Mouse (Mus musculus): ENCODE data around the gene Tshr.
"Not testable (repeated sequence)": the region's sequence is repeated elsewhere in the genome, so short reads cannot be mapped to it uniquely, and the experiment has no call there.

Gene Tshr

DNA sequence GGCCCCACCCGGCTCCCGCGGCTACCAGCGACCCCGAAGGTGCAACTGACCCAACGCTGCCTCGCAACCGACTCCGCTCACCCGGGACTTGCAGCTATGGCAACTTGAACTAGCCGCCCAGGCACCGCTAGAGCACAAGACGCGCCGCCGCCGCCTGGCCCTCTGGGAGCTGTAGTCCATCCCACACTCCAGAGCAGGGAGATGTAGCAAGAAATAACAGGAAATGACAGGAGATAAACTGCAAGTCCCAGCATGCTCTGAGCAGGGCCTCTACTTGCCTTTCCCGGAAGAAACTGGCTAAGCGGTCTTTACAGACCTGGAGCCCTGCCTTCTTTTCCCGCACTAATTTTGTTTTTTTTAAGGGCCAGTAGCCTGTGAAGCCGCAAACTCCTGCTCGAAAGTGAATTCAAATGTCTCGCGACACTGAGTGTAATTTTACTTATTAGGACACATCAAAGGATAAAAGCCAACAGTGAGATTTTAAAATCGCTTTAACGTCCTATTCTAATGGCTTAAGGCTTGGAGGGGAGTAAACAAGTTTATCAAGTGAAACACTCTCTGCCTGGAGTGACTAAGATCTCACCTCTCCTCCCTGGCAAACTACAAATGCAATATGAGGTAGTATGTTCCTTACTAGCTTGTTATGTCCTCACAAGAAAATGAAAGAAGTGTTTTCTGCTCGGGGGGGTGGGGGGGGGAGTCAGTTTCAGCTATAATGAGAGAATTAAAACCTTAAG lies at the start of gene Tshr, which contains the start of gene Cep128:
Gene Tshr, plus strand, starts transcription at position 283 of the 737 bp plus-strand sequence.
Gene Cep128, minus strand, starts transcription at position 129 of the 737 bp plus-strand sequence.
- peak; percentile 90 for DNase-seq (ENCODE audit: low spot score)

DNA sequence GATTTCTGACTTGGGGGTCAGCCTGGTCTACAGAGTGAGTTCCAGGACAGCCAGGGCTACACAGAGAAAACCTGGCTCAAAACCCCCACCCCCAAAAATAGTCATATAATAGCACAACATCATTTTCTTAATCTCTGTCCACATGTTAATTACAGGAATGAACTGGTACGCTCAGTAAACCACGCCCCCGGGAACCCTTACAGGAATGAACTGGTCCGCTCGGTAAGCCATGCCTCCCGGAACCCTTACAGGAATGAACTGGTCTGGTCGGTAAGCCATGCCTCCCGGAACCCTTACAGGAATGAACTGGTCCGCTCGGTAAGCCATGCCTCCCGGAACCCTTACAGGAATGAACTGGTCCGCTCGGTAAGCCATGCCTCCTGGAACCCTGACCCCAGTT lies 45.7 kb upstream of the Tshr start:
- not testable (repeated sequence) for DNase-seq (ENCODE audit: low spot score)

DNA sequence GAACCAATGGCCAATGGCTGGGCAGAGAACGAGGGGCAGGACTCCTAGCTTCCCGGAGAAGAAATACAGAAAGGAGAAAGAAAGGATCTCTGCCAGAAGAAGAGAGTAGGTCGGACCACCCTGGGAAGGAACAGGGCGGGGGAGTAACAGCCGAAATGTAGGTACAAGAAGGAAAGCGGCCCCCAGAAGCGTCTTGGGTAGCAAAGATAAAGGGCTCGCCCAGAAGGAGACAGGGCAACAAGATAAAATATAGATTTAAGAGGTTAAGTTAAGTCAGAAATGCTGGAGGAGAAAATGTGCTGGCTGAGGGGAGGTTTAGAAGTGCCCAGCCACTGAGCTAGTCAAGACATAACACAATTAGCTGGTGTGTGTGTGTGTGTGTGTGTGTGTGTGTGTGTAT lies 30.6 kb upstream of the Tshr start:
- DNase-seq (ENCODE audit: low spot score), result no peak

DNA sequence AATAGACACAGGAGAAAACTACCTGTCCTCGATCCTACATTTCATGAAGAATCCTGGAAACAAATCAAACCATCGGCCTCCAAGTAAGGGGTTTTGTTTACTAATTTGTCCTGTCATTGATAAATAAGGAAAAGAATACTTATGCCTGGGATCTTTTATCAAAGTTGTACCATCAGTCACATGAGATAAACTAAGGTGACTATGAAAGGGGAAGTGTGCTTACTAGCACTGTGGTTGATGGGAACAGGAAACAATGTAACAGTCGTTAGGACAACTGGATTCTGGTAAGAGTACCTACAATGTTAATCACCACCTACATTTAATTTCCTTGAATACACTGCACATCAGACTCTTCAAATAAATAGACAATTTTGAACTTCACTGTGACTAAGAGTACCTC lies 15.2 kb upstream of the Tshr start:
- no peak for DNase-seq (ENCODE audit: low spot score)

DNA sequence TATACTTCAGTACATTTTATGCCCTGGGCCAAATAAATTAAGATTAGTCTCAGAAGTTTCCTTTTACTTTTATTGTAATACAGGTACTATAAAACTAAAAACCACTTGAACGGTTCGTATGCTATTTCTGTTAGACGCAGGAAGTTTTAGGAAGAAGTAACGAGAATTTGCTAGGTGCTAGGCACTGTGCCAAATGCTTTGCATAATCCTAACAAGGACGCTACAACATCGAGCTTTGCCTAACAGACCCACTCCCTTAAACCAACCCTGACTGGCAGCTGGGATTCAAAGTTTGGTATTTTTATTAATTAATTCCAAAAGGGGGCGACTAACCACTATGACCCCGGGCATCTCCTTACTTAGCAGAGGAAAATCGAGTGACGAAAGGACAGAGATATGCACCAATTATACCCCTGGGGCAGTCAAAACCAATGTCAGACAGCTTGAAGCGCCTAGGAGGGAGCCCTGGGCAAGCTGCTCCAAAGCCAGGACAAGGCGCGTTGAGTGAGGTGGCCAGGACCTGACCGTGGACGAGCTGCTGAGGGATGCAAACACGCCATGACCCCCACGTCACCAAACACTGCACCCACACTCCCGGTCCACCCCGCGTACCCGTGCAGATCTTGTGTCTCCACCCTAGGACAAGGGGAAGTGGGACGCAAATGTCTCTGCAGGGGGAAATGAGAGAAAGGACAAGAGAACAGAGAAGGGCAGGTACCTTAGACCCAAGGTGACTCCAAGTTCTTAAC lies 673 bp upstream of the Tshr start:
- no peak for DNase-seq (ENCODE audit: low spot score)

DNA sequence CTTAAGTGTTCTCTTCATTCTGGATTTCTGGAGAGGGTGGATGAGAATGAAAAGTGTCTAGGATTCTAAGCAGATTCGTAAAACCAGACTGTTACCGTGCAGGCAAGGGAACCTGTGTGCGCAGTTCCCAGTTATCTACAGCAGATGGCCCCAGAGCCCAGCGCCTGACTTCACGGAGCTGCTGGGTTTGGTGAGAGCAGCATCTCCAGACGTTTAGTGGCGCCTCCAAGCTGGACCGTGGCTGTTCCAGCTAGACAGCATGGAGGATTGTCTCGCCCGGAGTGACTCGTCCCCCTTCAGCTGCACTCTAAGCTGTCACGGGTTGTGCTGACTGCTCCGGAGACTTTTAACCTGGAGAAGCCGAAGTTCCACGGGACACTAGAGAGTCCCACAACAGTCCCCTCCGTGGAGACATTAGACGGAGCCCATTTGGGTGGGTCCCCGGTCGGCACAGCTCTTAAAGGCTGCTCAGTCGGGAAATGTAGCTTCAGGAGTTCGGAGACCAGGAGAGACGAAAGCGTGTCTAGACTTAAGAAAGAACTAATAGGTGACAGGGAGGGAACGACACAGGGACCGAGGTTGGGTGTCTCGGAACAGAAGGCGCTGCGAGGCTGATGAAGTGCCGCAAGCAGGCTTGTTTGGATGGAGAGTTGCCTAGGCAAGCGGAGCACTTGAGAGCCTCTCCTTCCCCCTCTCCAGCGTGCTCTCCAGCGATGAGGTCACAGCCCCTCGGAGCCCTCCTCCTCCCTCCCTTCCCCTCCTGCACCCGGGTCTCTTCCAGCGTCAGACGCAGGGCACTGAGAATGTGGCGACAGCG lies 16.1 kb downstream of the Tshr start:
- peak; percentile 79 for DNase-seq (ENCODE audit: low spot score)

DNA sequence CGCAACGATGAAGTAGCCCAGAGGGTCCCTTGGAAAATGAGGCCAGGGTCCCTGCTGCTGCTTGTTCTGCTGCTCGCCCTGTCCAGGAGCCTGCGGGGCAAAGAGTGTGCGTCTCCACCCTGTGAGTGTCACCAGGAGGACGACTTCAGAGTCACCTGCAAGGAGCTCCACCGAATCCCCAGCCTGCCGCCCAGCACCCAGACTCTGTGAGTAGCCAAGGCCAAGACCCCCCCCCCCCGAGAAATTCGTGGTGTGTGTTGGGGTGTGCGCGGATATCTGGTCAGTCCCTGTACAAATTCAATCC lies 16.6 kb downstream of the Tshr start:
- peak; percentile 40 for DNase-seq (ENCODE audit: low spot score)

DNA sequence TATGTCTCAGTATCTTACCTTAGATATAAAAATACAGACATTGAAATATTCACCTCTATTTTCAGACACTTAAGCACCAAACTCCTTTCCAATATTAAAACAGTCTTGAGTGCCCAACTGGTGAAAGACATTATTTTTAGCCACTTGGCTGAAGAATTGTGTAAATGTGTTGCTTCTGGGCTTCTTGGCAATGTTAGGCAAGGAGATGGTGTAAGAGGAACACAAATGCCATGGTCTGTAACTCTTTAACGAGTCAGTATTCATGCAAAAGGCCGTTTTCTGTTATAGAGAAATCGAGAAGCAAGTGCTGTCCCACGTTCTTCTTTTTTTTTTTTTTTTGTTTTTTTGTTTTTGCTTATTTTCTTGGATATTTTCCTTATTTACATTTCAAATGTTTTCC lies 25.9 kb downstream of the Tshr start:
- DNase-seq (ENCODE audit: low spot score), result no peak

DNA sequence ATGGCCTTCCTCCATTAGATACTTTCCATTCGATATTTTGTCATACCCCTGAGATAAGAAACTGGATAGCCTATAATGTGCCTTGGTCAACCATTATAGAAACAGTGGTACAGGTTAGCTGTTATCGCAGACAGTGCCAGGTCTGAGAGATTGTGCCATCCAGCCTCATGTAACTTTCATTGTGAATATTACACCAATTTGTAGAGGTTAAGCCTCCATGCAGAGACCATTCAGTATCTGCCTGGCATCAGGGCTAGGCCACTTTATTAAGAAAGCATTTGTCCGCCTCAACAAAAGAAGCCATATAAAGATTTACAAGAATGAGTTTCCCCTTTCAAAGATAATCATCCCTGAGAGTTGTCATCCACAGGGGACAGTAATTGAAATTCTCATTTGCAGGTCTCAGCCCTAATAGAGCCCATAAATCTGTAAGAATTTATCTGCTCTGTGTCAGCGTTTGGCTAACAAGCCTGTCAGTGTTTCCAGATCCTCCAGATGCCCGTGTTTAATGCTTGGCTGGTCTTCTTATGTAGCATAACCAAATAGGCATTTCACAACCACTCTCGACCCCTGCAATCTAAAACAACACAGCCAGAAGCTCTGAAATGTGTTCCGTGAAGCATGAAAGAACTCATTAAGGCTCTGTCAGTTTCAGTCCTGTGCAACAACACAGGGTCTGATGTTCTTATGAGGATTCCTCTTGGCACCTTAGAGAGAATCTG lies 28.3 kb downstream of the Tshr start:
- DNase-seq (ENCODE audit: low spot score), result no peak

DNA sequence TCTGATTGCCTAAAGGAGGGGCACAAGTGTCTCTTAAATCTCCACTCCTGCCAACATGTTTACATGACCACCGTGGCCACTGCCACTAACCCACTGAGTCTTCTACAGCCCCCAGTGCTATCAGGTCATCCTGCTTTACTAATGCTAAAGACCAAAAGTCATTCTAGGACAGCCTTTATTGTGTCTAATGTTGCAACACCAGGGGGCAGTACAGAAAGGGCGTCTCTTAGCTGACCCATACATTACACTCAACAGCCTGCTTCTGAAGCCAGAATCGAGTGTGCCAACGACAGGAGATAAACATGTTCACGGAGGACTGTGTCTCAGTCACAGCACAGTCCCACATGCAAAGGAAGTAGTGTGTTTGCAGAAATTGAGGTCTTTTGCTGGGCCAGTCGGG lies 30.7 kb downstream of the Tshr start:
- no peak for DNase-seq (ENCODE audit: low spot score)

DNA sequence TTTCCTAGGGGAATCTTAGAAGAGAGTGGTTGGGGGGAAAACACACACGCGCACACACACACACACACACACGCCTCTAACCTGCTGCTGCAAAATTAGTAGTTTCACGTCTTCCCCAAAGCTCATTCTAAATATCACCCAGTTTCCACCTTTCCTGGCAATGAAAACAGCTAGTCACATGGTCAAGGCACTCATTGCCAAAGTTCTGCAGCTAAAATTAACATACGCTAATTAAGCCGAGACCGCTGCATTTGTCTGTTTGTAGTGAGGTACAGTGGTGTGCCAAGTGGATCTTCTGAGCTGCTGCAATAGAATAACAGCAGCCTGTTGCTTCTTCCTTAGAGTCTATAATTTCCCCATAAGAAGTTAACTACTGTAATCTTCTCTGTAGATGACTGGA lies 32.5 kb downstream of the Tshr start:
- DNase-seq (ENCODE audit: low spot score), result no peak

DNA sequence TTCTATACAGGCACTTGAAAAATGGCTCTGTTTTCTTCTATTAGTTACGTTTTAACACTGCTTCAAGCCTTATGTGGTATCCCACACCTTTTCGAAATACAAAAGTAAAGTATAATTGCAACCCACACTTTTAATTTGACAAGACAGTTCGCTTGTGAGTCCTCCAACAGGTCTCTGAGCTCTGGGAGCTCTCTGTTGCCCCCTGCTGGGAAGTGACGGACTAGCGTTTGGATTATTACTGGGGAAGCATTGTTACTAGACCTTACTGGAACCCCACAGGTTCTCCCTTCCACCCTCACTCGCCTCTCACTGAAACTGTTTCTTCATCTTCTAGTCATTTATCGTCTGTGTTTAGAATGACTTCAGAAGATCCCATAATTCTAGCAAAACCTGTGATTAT lies 34.4 kb downstream of the Tshr start:
- DNase-seq (ENCODE audit: low spot score), result peak; percentile 76

DNA sequence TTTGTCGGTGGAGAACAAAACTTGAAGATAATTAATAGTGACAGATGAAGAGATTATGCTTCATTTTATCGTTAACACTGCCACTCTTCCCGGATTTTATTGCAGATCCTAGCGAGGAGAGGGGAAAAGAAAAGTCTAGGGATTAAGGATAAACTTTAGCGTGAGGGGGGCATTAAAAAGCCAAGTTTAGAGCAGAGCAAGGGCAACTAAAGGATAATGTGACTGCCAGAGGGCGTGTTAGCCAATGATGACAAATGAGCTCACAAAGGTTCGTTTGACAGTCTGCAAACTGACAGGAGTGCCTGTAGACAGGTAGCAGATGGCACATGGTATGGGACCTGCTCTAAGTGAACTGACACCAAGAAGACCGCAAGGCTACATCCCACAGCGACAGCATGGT lies 36.9 kb downstream of the Tshr start:
- no peak for DNase-seq (ENCODE audit: low spot score)

DNA sequence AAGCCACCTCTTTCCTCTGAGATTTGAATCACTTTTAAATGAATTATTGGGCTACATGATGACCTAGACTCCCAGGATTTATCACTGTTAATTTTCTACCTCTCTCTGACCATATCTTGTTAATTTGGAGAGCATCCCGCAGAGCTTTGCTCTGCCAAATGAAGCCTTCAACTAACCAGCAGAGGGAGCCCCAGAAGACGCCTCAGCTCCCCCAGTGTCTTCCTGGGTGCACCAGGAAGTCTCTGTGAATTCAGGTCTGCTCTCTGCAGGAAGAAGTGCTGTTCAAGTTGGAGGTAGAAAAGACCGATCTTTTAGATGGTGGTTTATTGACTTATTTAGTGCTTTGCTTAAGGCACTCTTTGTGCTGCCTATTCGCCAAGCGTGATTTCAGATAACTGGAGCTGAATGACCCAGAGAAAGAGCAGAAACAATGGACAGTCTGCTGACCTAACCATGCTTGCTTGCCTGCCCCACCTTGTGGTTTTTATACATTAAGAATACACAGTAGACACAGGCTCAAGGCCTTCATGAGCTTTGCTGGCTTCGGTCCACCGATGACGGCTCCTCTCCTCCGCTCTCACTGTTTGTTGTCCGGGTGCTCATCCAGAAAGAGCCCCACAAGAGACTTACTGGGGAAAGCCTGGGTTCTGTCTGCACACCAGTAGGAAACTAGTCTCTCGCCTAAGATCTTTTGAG lies 38.9 kb downstream of the Tshr start:
- DNase-seq (ENCODE audit: low spot score), result peak; percentile 50

DNA sequence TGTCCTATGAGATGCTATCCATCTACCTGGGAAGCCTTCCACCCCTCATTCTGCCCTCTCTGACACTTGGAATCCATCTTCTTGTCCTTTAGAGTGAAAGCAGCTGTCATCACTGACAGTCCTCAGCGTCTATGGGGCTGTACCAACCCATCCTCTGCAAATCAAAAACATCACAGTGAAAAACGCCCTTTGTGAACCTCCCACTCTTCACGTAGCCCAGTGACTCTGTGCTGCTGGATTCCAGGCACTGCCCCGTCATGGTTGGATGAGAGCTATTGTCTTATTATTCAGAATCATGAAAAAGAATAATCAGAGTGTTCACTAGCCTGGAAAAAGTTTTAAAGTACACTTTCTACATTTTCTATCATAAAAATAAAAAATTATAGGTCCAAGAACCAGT lies 42.1 kb downstream of the Tshr start:
- no peak for DNase-seq (ENCODE audit: low spot score)

DNA sequence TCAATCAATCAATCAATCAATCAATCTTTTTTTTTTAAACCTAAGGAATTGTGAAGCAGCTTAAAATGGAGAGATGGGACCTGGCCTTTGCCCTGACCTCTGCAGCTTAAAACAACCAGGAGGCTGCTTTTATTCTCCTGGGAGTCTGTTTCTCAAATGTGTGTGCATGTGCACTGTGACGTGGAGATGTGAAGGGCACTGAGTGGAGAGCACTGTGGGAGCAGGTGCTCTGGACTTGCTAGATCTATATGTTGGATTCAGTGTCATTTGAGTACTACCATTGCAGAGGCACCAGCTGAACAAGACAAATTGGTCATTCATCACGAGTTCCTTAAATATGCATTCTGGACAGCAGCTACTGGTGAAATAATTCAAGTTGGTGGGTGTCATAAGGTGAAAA lies 42.8 kb downstream of the Tshr start:
- DNase-seq (ENCODE audit: low spot score), result no peak

DNA sequence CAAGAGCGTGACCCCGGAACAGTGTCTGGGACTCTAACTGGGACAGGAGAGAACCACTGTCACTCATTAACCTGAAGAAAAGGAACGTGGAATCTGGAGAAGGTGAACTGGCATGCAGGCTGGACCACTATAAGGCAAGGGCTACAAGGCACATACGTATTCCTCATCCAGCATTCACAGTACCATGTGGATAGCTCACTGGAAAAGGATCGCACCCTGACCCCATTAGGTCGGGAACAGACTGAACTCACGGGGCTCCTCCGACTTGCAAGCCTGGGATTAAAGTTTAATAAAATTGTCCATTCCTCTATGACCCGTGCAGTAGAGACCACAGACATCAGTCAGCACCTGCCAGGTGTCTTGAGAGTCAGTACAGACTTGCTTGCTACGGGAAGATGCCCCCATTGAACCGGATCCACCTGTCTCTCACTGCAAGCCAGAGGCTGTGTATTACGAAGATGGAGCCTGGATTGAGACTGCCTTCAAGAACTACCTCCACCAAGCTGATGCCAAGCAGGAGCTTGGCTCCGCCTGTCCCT lies 97.9 kb downstream of the Tshr start:
- DNase-seq (ENCODE audit: low spot score), result no peak

DNA sequence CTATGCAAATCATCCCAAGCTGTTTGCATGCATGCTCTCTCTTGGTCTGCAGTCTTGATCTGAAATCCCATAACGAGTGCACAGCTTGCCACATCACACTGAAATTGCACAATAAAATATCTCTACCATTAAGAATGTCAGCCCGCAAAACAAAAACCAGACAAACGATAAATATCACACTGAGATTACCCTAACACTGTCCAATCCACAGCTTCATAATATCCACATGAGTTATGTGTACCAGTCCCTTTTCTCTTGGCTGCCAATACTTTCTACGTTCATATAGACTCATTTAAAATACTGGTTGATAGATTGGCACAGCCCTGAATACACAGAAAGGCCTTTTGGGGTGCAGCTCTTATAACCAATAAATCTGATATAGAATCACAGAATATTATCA lies 102.0 kb downstream of the Tshr start:
- no peak for DNase-seq (ENCODE audit: low spot score)

DNA sequence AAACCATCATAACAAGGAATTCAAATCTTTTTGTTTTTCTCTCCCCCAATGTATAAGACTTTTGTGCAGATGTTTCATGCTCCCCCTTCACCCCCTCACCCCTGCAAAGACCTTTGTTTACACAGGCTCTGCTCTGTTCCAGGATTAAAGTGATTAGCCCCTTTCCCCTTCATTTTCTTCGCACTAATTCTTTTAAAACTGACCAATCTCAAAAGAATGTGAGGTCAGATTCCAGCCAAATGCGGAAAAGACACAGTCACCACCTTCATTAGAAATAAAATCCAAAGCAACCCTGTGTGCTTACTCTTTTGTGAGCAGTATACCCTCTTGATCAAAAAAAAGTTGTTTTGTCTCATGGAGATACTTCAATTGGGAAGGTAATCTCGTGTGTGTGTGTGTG lies 104.0 kb downstream of the Tshr start:
- DNase-seq (ENCODE audit: low spot score), result no peak

DNA sequence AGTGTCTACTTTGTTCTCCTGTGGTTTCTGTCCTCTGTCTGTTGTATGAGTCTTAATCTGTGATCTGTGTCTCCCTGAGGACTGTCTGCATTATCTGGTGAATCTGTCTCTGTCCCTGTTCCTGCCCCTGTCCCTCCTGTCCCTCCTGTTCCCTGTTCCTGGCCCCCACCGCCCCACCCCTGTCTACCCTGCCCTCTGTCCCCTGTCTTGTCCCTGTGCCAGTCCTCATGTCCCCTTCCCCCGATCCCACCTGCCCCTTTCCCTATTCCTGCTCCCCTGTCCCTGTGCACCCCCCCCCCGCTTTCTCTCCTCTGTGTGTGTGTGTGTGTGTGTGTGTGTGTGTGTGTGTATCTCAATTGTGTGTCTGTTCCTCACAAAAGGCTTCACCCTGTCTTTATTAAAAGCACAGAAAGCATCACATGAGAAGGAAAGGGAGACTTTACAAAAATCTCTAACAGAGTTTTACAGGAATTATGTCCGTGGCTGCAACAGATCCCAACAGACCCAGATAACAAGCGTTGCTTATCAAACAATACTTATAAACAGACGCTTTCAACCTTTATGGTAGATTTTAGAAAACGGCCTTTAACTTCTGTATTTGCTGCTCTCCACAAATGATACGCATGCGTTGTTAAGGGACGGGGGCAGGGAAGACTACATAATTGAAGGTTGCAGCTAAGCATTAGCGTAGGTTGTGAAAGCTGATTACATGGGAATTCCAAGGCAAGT lies 111.3 kb downstream of the Tshr start:
- DNase-seq (ENCODE audit: low spot score), result no peak

DNA sequence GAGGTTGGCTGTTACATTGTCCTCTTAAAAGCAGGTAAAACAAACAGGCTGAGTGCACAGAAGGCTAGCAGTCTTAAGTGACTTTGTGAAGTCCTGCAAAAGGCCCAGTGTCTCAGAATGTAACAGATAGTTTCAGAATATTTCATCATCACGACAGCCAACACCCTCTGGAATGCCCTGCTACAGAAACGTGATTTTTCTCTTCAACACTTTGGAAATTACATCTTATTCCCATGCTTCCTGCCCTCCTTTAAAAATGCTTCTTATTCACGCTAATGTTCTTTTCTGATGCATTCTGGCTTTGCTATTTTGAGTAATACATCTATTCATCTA lies 111.8 kb downstream of the Tshr start:
- DNase-seq (ENCODE audit: low spot score), result no peak

Data from testis, postnatal 10 days (tissue).